In genomic region chr5:130143977-130144333, GRCm38 (mm10) we compare ENCODE assay signal across 8 mouse cellular contexts. TPM values are rescaled to one million over a fixed set of nuclear protein-coding genes. Genes with fewer than 3 reads are reported as not detected.
DNase-seq lines count a peak whose midpoint lies in the region; ATAC-seq lines count a peak whose summit lies in the region.

No protein-coding gene starts in this region.

- peak overlapping the region; percentile 78 for H3K4me2 ChIP-seq in hindbrain, embryonic 14.5 days (replicated peaks)

- no peaks in the 10 kb centered on the region for H3K27me3 ChIP-seq in hindbrain, embryonic 14.5 days (ENCODE audit: control insufficient read depth, insufficient read depth, low read length)

- peak; percentile 57 for ATAC-seq in hindbrain, embryonic 14.5 days (ENCODE audit: low FRiP score)

- peak overlapping the region; percentile 91 for H3K27ac ChIP-seq in hindbrain, embryonic 14.5 days
- peak overlapping the region; percentile 45 for H3K27ac ChIP-seq in macrophage

- H3K36me3 ChIP-seq in hindbrain, embryonic 14.5 days (replicated peaks; ENCODE audit: control insufficient read depth, insufficient read depth) = peaks cover 12% of the 10 kb centered on the region
- no peaks in the 10 kb centered on the region for H3K36me3 ChIP-seq in macrophage (ENCODE audit: inconsistent target)

- no peaks in the 10 kb centered on the region for H3K79me2 ChIP-seq in macrophage (ENCODE audit: inconsistent target)

- peak overlapping the region; percentile 47 for H3K9ac ChIP-seq in hindbrain, embryonic 14.5 days

- intact Hi-C loops in left cerebral cortex, postnatal 14 days (cut with DNase I) = loop anchor here (5.0 kb wide), 1 partner anchor 67 kb away; no protein-coding TSS in a partner anchor

- peaks cover 11% of the 10 kb centered on the region; the same call in 1 of the 2 replicates for H3K4me1 ChIP-seq in hindbrain, embryonic 14.5 days (replicated peaks; ENCODE audit: control insufficient read depth, insufficient read depth, low read length)

- DNase-seq in MN1 (ENCODE audit: low spot score) = peak; percentile 96
- peak; percentile 95 to 96 for DNase-seq in cerebellum, postnatal 10 days
- DNase-seq in frontal cortex, adult 2 months (ENCODE audit: extremely low spot score in 1 of 2, low spot score in 1 of 2) = peak; percentile 52 to 74
- DNase-seq in hindbrain, embryonic 14.5 days (ENCODE audit: low spot score) = peak; percentile 80
- DNase-seq in left cerebral cortex, postnatal 14 days (ENCODE audit: low spot score in 2 of 2) = peak; percentile 79 to 85
- peak; percentile 91 to 94 for DNase-seq in right cerebral cortex, postnatal 10 days (ENCODE audit: low spot score in 2 of 2)
- no peak for DNase-seq in c-Kit-positive CD71-positive TER-119-positive erythroid progenitor cells, embryonic 14.5 days (ENCODE audit: low spot score)

- 2% methylated on average over 20 of the region's 20 CpGs for WGBS in hindbrain, embryonic 14.5 days
- 7% methylated on average over 20 of the region's 20 CpGs for WGBS in macrophage (ENCODE audit: missing documents)

- peak overlapping the region; percentile 66 for H3K4me3 ChIP-seq in hindbrain, embryonic 14.5 days (replicated peaks; ENCODE audit: low read length)
- peak overlapping the region; percentile 50 for H3K4me3 ChIP-seq in macrophage (ENCODE audit: inconsistent target)

- no peaks in the 10 kb centered on the region for H3K9me3 ChIP-seq in hindbrain, embryonic 14.5 days (ENCODE audit: control insufficient read depth, low read length)

RNA-seq across cellular contexts. Expression of gene Kctd7, which starts 0.7 kb away (rescaled TPM):
- 8.4 and 10.7 TPM in 2 replicates for polyA plus RNA-seq in frontal cortex, adult 2 months (2012; rRNA removed)
- polyA plus RNA-seq in hindbrain, embryonic 14.5 days (2014; fragmentation: Nextera tagmentation; extraction: Ambion mirVana) = 15.3 and 18.1 TPM in 2 replicates
- total RNA-seq in left cerebral cortex, postnatal 14 days (2021) = 10 to 100 TPM; 12.1 to 14.5 TPM
- total RNA-seq in macrophage (2018; cell fraction: chromatin; rRNA removed) = 1 to 10 TPM in 15 of 26 experiments, under 1 TPM in 11; 0.45 to 3.2 (median 1.2) TPM
- total RNA-seq in macrophage (2018; cell fraction: cytosol; rRNA removed) = 1 to 10 TPM in 24 of 26 experiments, under 1 TPM in 2; 0.62 to 4.2 (median 2.2) TPM
- 1 to 10 TPM in 19 of 26 experiments, under 1 TPM in 7; 0.58 to 7.0 (median 1.5) TPM for total RNA-seq in macrophage (2018; cell fraction: nucleus; rRNA removed)
- 1.4 to 5.4 TPM (median 3.3 TPM) in 3 replicates for polyA plus RNA-seq in macrophage (2018)

RNA-seq across cellular contexts. Expression of gene Rabgef1, which starts 27.6 kb away (rescaled TPM):
- polyA plus RNA-seq in frontal cortex, adult 2 months (2012; rRNA removed) = 36.0 and 43.2 TPM in 2 replicates
- 35.7 and 40.3 TPM in 2 replicates for polyA plus RNA-seq in hindbrain, embryonic 14.5 days (2014; fragmentation: Nextera tagmentation; extraction: Ambion mirVana)
- 10 to 100 TPM; 43.8 to 47.2 TPM for total RNA-seq in left cerebral cortex, postnatal 14 days (2021)
- 100 to 1,000 TPM in 18 of 26 experiments, 10 to 100 TPM in 8; 50.9 to 597 (median 223) TPM for total RNA-seq in macrophage (2018; cell fraction: chromatin; rRNA removed)
- 100 to 1,000 TPM in 4 of 26 experiments, 10 to 100 TPM in 22; 24.4 to 186 (median 39.5) TPM for total RNA-seq in macrophage (2018; cell fraction: cytosol; rRNA removed)
- total RNA-seq in macrophage (2018; cell fraction: nucleus; rRNA removed) = 100 to 1,000 TPM in 15 of 26 experiments, 10 to 100 TPM in 11; 40.9 to 381 (median 133) TPM
- polyA plus RNA-seq in macrophage (2018) = 25.9 to 31.2 TPM (median 30.9 TPM) in 3 replicates
